Mouse (Mus musculus) subcutaneous adipose tissue, adult 2 months (tissue): ENCODE measurements around the gene Olfr1202. TPM values are rescaled to one million over a fixed set of nuclear protein-coding genes. Genes with fewer than 3 reads are reported as not detected.

Experiments
- polyA plus RNA-seq: library from polyadenylated mRNA; depleted of rRNA; stranded (reverse); fragments of >200 nt; gene quantifications from 2 replicates; pipeline ENCODE4 v1.2.3, GENCODE M21; 2012; ENCODE audit warnings: low replicate concordance; rRNA removed

The Olfr1202 gene
- polyA plus RNA-seq, result not detected in 2 replicates

DNA sequence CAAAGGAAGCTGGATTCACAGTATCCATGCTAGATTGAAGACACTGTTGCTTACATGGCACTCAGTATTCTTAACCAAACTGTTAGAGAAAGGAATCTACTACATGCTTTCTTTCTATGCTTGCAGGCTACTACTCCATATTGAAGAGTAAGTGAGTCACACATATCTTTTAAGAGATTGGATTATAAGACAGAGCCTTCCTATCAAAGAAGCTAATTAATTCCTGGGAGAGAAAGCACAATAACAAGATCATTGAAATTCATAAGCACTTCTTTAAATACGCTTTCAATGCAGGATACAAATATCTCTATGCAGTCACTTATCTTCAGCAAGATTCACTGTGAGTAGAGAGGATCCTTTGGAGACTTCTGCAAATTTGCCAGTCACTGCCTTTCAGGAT lies at the start of gene Olfr1202:
Gene Olfr1202 (plus strand): TSS at position 301 of the 400 bp plus-strand sequence.

GRCm38 (mm10) chr2:88770388-88770787 lies 43.9 kb upstream of the Olfr1202 start, which contains the start of gene Olfr1200:
TSS of gene Olfr1200 (minus strand) at chr2:88770488.

GRCm38 (mm10) chr2:88792736-88793135 lies 21.6 kb upstream of the Olfr1202 start, which contains the start of gene Olfr1201:
TSS of gene Olfr1201 (plus strand) at chr2:88793036.

GRCm38 (mm10) chr2:88829437-88829836 lies 15.1 kb downstream of the Olfr1202 start, which contains the start of gene Olfr1205:
TSS of gene Olfr1205 (plus strand) at chr2:88829737.

GRCm38 (mm10) chr2:88848992-88849391 lies 34.7 kb downstream of the Olfr1202 start, which contains the start of gene Olfr1204:
TSS of gene Olfr1204 (plus strand) at chr2:88849292.

DNA sequence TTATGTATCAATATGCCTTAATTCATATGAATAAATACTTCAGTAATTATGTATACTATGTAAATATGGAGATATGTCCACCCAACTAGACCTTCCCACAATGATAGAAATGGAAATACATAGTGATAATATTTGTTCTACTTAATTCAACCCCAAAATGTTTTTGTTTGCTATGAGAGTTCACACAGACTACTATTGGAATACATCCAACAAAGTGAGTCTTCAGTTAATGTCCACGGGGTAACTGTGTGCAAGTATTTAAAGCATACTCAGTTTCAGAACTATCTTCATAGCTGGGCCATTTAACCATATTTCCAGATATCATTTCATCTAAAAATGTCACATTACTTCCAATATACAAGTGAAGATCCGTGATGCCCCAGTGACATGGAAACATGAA lies 48.6 kb downstream of the Olfr1202 start, which contains the start of gene Olfr1206:
Gene Olfr1206 (plus strand): TSS at position 301 of the 400 bp plus-strand sequence.

Other genes starting within 250 kb of the Olfr1202 start
- not detected in 2 replicates for gene Olfr1189, start 228.0 kb upstream of the Olfr1202 start, polyA plus RNA-seq
- gene Olfr1191-ps1, start 174.0 kb upstream of the Olfr1202 start, polyA plus RNA-seq, result not detected in 2 replicates
- not detected in 2 replicates for gene Olfr1192-ps1, start 166.0 kb upstream of the Olfr1202 start, polyA plus RNA-seq
- gene Olfr1193, start 138.9 kb upstream of the Olfr1202 start, polyA plus RNA-seq, result not detected in 2 replicates
- not detected in 2 replicates for gene Olfr1195, start 125.3 kb upstream of the Olfr1202 start, polyA plus RNA-seq
- not detected in 2 replicates for gene Olfr1196, start 109.9 kb upstream of the Olfr1202 start, polyA plus RNA-seq
- not detected in 2 replicates for gene Olfr1197, start 82.1 kb upstream of the Olfr1202 start, polyA plus RNA-seq
- not detected in 2 replicates for gene Olfr1198, start 63.1 kb upstream of the Olfr1202 start, polyA plus RNA-seq
- not detected in 2 replicates for gene Olfr1199, start 54.0 kb upstream of the Olfr1202 start, polyA plus RNA-seq
- not detected in 2 replicates for gene Olfr1200, start 44.0 kb upstream of the Olfr1202 start, polyA plus RNA-seq
- gene Olfr1201, start 21.5 kb upstream of the Olfr1202 start, polyA plus RNA-seq, result not detected in 2 replicates
- gene Olfr1205, start 15.2 kb downstream of the Olfr1202 start, polyA plus RNA-seq, result not detected in 2 replicates
- not detected in 2 replicates for gene Olfr1204, start 34.8 kb downstream of the Olfr1202 start, polyA plus RNA-seq
- gene Olfr1206, start 48.7 kb downstream of the Olfr1202 start, polyA plus RNA-seq, result not detected in 2 replicates
- not detected in 2 replicates for gene Olfr1208, start 87.8 kb downstream of the Olfr1202 start, polyA plus RNA-seq
- gene Olfr1209, start 100.7 kb downstream of the Olfr1202 start, polyA plus RNA-seq, result not detected in 2 replicates
- gene Olfr1211, start 123.6 kb downstream of the Olfr1202 start, polyA plus RNA-seq, result not detected in 2 replicates
- gene Olfr1212, start 139.5 kb downstream of the Olfr1202 start, polyA plus RNA-seq, result not detected in 2 replicates
- gene Gm13762, start 165.8 kb downstream of the Olfr1202 start, polyA plus RNA-seq, result not detected in 2 replicates
- not detected in 2 replicates for gene Olfr1214, start 178.2 kb downstream of the Olfr1202 start, polyA plus RNA-seq
- gene Olfr1215, start 192.5 kb downstream of the Olfr1202 start, polyA plus RNA-seq, result not detected in 2 replicates
- not detected in 2 replicates for gene Olfr1216, start 203.8 kb downstream of the Olfr1202 start, polyA plus RNA-seq
- gene Olfr1217, start 217.6 kb downstream of the Olfr1202 start, polyA plus RNA-seq, result not detected in 2 replicates
- gene Olfr1218, start 246.7 kb downstream of the Olfr1202 start, polyA plus RNA-seq, result not detected in 2 replicates